Mouse (Mus musculus) limb, embryonic 12.5 days (tissue): ENCODE measurements around the gene Ak5. TPM values are rescaled to one million over a fixed set of nuclear protein-coding genes. Genes with fewer than 3 reads are reported as not detected.

ENCODE experiments used
- ATAC-seq: fragments of 200-750 bp; cut with Nextera tagmentation; 2 replicates; pipeline ENCODE4 v1.8.0; 2017; ENCODE audit warnings: low read depth, moderate TSS enrichment; ENCODE audit not compliant: insufficient number of reproducible peaks, insufficient read depth, low FRiP score, low TSS enrichment
- H3K27ac ChIP-seq: fragments of 300-500 bp; sonication (generic); 2 replicates; pipeline ENCODE4 v1.5.1; 2016; ENCODE audit warnings: mild to moderate bottlenecking, moderate library complexity
- H3K27me3 ChIP-seq: fragments of 300-500 bp; sonication (generic); 2 replicates; pipeline ENCODE4 v1.6.1; 2016; ENCODE audit warnings: mild to moderate bottlenecking, moderate library complexity
- H3K36me3 ChIP-seq: fragments of 300-500 bp; sonication (generic); 2 replicates; pipeline ENCODE4 v1.6.1; 2016; ENCODE audit warnings: mild to moderate bottlenecking, moderate library complexity
- H3K4me1 ChIP-seq: fragments of 300-500 bp; sonication (generic); replicated peaks from 2 replicates; pipeline ENCODE4 v1.6.1; 2016
- H3K4me2 ChIP-seq: fragments of 300-500 bp; sonication (generic); 2 replicates; pipeline ENCODE4 v1.6.1; 2016; ENCODE audit warnings: mild to moderate bottlenecking, moderate library complexity
- H3K4me3 ChIP-seq: fragments of 300-500 bp; sonication (generic); replicated peaks from 2 replicates; pipeline ENCODE4 v1.5.1; 2016; ENCODE audit warnings: mild to moderate bottlenecking
- H3K9ac ChIP-seq: fragments of 300-500 bp; sonication (generic); replicated peaks from 2 replicates; pipeline ENCODE4 v1.6.1; 2016; ENCODE audit warnings: mild to moderate bottlenecking, moderate library complexity
- H3K9me3 ChIP-seq: fragments of 300-500 bp; sonication (generic); 2 replicates; pipeline ENCODE4 v1.6.1; 2016; ENCODE audit warnings: mild to moderate bottlenecking, moderate library complexity
- WGBS: fragments of 180-500 bp; shearing (Covaris S2); methylation state at CpG from one replicate; pipeline ENCODE4 v1.1.7; 2016; 5-methylcytosine and 5-hydroxymethylcytosine counted together
- polyA plus RNA-seq: library from polyadenylated mRNA; unstranded; fragments of >200 nt; fragmentation: Nextera tagmentation; extraction: Ambion mirVana; gene quantifications from 2 replicates; pipeline ENCODE4 v1.2.1, GENCODE M21; 2016

The Ak5 gene
- polyA plus RNA-seq, 1 experiment from 2014 or later = 1.7 TPM

DNA sequence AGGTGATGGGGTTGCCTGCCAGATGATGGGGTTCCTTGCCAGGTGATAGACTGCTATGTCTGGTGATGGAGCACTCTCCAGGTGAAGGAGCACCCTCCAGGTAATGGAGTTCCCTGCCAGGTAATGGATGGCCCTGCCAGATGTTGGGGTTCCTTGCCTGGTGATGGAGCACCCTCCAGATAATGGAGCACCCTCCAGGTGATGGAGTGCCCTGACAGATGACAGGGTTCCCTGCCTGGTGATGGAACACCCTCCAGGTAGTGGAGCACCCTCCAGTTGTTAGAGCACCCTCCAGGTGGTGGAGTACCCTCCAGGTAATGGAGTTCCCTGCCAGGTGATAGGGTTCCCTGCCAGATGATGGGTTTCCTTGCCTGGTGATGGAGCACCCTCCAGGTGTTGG lies 104.3 kb downstream of the Ak5 start:
- no peak overlapping the region for H3K9ac ChIP-seq
- no peak for ATAC-seq
- no peaks in the 10 kb centered on the region; the same call in 1 of the 2 replicates for H3K4me1 ChIP-seq
- H3K4me3 ChIP-seq = no peak overlapping the region
- H3K36me3 ChIP-seq = no peaks in the 10 kb centered on the region
- H3K9me3 ChIP-seq = no peaks in the 10 kb centered on the region
- no peak overlapping the region for H3K4me2 ChIP-seq
- no peaks in the 10 kb centered on the region for H3K27me3 ChIP-seq
- H3K27ac ChIP-seq = no peak overlapping the region

DNA sequence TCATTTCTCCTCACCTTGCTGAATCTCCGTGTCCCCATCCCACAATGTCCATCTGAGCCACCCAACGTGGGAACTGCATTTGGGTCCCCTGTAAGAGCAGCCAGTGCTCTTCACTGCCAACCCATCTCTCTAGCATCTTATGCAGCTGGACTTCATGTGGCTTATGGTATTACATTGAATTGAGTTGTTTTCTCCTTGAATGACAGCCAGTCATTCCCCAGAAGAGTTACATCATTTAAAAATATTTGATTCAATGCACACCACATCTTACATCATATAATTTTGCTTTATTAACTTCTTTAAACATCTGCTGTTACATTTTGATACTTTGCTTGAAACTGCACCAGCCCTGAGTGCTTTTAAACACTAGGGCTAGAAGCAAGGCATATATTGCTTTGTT lies 106.5 kb downstream of the Ak5 start:
- Histone ChIP-seq H3K27ac (no peak overlapping the region), H3K4me2 (no peak overlapping the region), H3K9me3 (no peaks in the 10 kb centered on the region), H3K9ac (no peak overlapping the region), H3K4me1 (no peaks in the 10 kb centered on the region), H3K36me3 (no peaks in the 10 kb centered on the region), H3K4me3 (no peak overlapping the region), H3K27me3 (no peaks in the 10 kb centered on the region)
- ATAC-seq = no peak
- WGBS = 80% methylated on average over 2 of the region's 2 CpGs

DNA sequence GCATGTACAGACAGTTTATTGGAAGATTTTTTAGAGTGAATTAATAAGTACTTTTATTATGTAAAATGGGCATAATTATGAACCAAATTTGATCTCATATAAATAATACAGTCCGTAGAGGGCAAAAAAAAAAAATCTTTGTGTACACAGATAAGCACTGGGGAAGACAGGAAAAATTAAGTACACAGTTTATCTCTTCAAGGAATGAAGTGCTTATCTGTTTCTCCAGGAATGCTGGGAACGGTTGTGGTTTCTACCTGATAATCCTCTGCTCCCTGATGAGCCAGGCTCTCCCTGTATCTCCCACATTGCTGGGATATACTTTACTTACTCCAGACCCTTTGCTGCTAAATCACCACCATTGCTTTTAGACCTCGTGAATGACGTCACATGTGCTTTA lies 108.9 kb downstream of the Ak5 start:
- H3K9me3 ChIP-seq = no peaks in the 10 kb centered on the region
- no peaks in the 10 kb centered on the region for H3K27me3 ChIP-seq
- no peak overlapping the region for H3K4me2 ChIP-seq
- ATAC-seq = no peak
- no peak overlapping the region for H3K27ac ChIP-seq
- no peak overlapping the region for H3K4me3 ChIP-seq
- H3K9ac ChIP-seq = no peak overlapping the region
- H3K36me3 ChIP-seq = no peaks in the 10 kb centered on the region
- WGBS = 74% methylated on average over 4 of the region's 4 CpGs
- H3K4me1 ChIP-seq = no peaks in the 10 kb centered on the region

DNA sequence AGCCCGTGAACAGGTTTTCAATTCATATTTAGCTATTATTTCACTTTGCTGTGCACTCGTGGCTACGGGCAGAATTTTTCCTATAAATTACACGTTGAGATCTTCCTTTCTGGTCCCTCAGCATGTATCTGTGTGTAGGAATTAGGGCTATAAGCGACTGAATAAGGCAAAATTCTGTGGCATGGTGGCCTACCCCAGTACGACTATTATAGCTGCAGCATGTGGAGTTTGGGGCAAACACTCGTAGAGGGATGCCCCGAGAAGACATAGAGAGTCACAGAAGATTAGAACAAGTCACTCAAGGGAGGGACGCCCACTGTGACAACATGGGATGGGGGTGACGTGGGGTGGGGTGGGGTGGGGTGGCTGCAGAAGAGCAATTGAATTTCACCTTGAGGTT lies 110.1 kb downstream of the Ak5 start:
- ATAC-seq = no peak
- H3K4me2 ChIP-seq = no peak overlapping the region
- WGBS = 55% methylated on average over 10 of the region's 10 CpGs
- H3K27ac ChIP-seq = no peak overlapping the region
- H3K9me3 ChIP-seq = no peaks in the 10 kb centered on the region
- H3K4me1 ChIP-seq = no peaks in the 10 kb centered on the region
- H3K4me3 ChIP-seq = no peak overlapping the region
- H3K36me3 ChIP-seq = no peaks in the 10 kb centered on the region
- no peaks in the 10 kb centered on the region for H3K27me3 ChIP-seq
- no peak overlapping the region for H3K9ac ChIP-seq

DNA sequence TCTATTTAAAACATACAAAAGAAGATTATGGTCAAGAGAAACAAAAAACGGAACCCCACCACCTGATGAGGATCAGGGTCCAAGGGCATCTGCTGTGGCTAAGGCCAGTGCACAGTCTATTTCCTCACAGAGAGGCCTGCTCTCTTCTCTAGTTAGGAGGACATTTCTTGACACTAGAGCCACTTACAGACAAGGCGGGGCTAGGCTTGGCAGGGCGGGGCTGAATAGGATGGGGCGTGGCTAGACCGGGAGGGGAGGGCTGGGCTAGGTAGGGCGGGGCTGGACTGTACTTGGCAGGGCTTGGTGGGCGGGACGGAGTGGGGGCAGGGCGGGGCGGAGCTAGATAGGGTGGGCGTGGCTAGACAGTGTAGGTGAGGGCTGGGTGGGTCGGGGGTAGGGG lies 110.5 kb downstream of the Ak5 start:
- 39% methylated on average over 9 of the region's 12 CpGs for WGBS
- H3K36me3 ChIP-seq = no peaks in the 10 kb centered on the region
- no peak overlapping the region for H3K4me3 ChIP-seq
- H3K4me2 ChIP-seq = no peak overlapping the region
- ATAC-seq = no peak
- no peak overlapping the region for H3K27ac ChIP-seq
- H3K9me3 ChIP-seq = no peaks in the 10 kb centered on the region
- H3K27me3 ChIP-seq = no peaks in the 10 kb centered on the region
- H3K4me1 ChIP-seq = no peaks in the 10 kb centered on the region
- no peak overlapping the region for H3K9ac ChIP-seq

DNA sequence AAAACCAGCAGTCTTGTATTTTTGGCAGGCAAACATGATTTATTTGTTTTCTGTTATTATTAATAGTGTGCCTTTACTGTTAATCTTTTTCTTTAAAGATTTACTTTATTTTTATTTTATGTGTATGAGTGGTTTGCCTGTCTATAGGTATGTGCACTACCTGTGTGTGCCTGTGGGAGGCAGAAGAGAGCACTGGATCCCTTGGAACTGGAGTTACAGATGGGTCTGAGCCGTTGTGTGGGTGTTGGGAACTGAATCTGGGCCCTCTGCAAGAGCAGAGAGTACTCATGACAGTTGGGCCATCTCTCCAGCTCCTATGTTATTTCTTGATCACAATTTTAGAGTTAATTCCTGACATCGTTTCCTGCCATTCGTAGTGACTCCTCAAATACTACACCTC lies 111.2 kb downstream of the Ak5 start:
- H3K4me1 ChIP-seq = no peaks in the 10 kb centered on the region
- H3K9me3 ChIP-seq = no peaks in the 10 kb centered on the region
- H3K36me3 ChIP-seq = no peaks in the 10 kb centered on the region
- H3K9ac ChIP-seq = no peak overlapping the region
- H3K27ac ChIP-seq = no peak overlapping the region
- H3K4me2 ChIP-seq = no peak overlapping the region
- no peak overlapping the region for H3K4me3 ChIP-seq
- 86% methylated on average over 3 of the region's 3 CpGs for WGBS
- no peak for ATAC-seq
- no peaks in the 10 kb centered on the region for H3K27me3 ChIP-seq

DNA sequence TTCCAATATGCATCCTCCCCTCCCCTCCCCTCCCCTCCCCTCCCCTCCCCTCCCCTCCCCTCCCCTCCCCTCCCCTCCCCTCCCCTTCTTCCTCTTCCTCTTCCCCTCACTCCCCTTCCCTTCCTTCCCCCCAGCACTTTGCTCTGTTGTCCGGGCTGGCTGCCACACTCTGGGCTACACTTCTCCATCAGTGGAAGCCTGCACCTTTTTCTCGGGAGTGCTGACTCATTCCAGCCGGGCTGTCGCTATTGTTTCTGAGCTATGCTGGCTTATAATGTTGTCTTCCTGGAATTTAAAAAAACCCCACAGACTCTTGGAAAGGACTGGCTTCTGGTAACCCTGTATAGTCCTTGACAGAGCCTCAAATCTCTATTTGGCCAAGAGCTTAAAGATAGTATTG lies 111.7 kb downstream of the Ak5 start:
- Histone ChIP-seq H3K4me1 (no peaks in the 10 kb centered on the region), H3K4me2 (no peak overlapping the region), H3K4me3 (no peak overlapping the region), H3K9ac (no peak overlapping the region), H3K9me3 (no peaks in the 10 kb centered on the region), H3K27me3 (no peaks in the 10 kb centered on the region), H3K27ac (no peak overlapping the region), H3K36me3 (no peaks in the 10 kb centered on the region)
- no peak for ATAC-seq
- WGBS = 78% methylated on average over 3 of the region's 4 CpGs

DNA sequence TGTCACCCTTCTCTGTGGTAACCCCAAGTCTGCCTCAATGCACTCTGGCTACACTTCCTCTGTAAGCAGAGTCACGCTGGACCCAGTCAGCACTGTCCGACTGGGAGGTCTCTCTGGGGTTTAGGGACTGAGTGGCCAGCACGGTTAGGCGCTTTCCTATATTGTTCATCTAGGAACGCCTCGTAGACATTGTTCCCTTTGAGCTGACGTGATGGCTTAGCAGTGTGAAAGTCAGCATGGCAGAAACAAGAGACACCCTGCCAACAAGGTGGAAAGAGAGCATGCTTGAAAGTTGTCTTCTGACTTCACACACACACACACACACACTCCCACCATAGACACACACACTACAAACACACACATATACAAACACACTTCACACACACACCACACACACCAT lies 112.9 kb downstream of the Ak5 start:
- WGBS = 72% methylated on average over 7 of the region's 7 CpGs
- H3K36me3 ChIP-seq = no peaks in the 10 kb centered on the region
- H3K4me3 ChIP-seq = no peak overlapping the region
- no peak overlapping the region for H3K4me2 ChIP-seq
- ATAC-seq = no peak
- H3K27ac ChIP-seq = no peak overlapping the region
- no peak overlapping the region for H3K9ac ChIP-seq
- H3K9me3 ChIP-seq = no peaks in the 10 kb centered on the region
- H3K4me1 ChIP-seq = no peaks in the 10 kb centered on the region
- no peaks in the 10 kb centered on the region for H3K27me3 ChIP-seq

DNA sequence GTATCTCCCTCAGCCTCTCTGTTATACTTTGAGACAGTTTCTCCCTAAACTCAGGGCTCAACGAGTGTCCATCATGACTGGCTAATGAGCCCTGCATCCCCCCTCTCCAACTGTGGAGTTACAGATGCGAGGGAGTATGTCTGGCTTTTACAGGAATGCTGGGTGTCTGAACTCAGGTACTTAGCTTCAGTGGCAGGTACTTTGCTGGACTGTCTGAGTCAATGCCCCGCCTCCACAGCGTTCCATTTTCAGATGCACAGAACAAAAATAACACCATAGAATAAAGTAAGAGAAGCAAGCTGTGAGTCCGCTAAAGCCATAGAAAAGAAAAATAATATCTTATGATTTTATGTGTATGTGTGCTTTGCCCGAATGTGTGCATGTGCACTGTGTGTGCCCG lies 113.8 kb downstream of the Ak5 start:
- WGBS = 87% methylated on average over 7 of the region's 7 CpGs
- H3K36me3 ChIP-seq = no peaks in the 10 kb centered on the region
- ATAC-seq = no peak
- no peak overlapping the region for H3K4me3 ChIP-seq
- no peaks in the 10 kb centered on the region for H3K9me3 ChIP-seq
- H3K4me2 ChIP-seq = no peak overlapping the region
- no peaks in the 10 kb centered on the region for H3K27me3 ChIP-seq
- H3K9ac ChIP-seq = no peak overlapping the region
- no peak overlapping the region for H3K27ac ChIP-seq
- no peaks in the 10 kb centered on the region for H3K4me1 ChIP-seq

DNA sequence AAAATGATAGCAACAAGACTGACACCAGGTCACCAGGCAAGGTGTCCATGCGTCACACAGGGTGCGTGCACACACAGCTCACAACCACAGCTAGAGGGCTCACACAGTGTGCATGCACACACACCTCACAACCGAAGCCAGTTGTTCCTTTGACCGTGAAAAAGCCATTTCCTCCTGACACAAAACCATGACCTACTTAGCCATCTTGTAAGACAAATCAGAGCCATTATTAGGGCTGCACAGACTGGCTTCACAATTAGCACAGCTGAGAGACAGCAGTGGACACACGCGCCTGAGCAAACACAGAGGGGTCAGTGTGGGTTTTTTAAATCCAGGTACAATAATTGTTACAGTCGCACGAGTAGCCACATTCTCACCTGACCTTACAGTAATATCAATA lies 115.5 kb downstream of the Ak5 start:
- no peaks in the 10 kb centered on the region for H3K27me3 ChIP-seq
- ATAC-seq = no peak
- no peak overlapping the region for H3K4me3 ChIP-seq
- WGBS = 91% methylated on average over 8 of the region's 8 CpGs
- H3K4me1 ChIP-seq = no peaks in the 10 kb centered on the region
- no peak overlapping the region for H3K9ac ChIP-seq
- no peak overlapping the region for H3K4me2 ChIP-seq
- no peak overlapping the region for H3K27ac ChIP-seq
- H3K9me3 ChIP-seq = no peaks in the 10 kb centered on the region
- H3K36me3 ChIP-seq = no peaks in the 10 kb centered on the region

DNA sequence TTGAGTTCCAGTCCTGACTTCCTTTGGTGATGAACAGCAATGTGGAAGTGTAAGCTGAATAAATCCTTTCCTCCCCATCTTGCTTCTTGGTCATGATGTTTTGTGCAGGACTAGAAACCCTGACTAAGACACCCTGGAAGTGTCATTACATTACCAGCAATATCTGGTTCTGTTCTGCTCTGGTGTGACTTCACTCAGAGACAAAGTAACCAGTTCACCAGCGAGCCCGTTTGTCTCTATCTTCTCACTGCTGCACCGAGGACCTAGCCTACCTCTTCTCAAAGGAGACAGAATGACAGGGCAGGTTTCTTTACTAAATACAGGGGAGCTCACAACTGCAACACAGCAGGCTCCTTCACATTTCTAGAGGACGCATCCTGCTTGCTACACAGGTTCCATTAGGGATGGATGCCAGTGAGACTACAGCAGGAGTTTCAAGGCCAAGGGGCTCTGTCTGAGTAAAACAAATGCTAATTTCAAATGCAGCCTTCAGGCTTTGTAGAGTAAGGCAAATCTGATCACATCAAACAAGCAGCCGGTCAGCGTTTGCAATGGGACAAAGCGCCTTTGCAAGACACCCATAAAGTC lies 117.5 kb downstream of the Ak5 start:
- no peaks in the 10 kb centered on the region for H3K36me3 ChIP-seq
- no peak overlapping the region for H3K4me3 ChIP-seq
- H3K4me1 ChIP-seq = no peaks in the 10 kb centered on the region
- ATAC-seq = no peak
- no peak overlapping the region for H3K27ac ChIP-seq
- no peaks in the 10 kb centered on the region for H3K9me3 ChIP-seq
- no peaks in the 10 kb centered on the region for H3K27me3 ChIP-seq
- no peak overlapping the region for H3K9ac ChIP-seq
- no peak overlapping the region for H3K4me2 ChIP-seq
- WGBS = 85% methylated on average over 7 of the region's 7 CpGs

DNA sequence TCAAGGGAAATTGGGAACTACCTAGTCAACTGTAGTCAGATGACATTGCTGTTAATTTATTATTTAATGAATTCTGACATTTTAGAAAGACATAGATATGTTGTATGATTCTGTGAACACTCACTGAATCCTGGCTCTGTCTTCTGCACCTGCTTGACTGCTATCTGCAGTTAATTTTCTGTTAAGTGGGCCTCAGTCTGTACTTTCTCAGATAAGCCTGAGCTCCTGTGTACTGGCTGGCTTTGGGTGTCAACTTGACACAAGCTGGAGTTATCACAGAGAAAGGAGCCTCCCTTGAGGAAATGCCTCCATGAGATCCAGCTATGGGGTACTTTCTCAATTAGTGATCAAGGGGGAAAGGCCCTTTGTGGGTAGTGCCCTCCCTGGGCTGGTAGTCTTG lies 118.1 kb downstream of the Ak5 start:
- Histone ChIP-seq H3K27ac (no peak overlapping the region), H3K4me3 (no peak overlapping the region), H3K4me2 (no peak overlapping the region), H3K36me3 (no peaks in the 10 kb centered on the region), H3K9ac (no peak overlapping the region), H3K27me3 (no peaks in the 10 kb centered on the region), H3K9me3 (no peaks in the 10 kb centered on the region), H3K4me1 (no peaks in the 10 kb centered on the region)
- no peak for ATAC-seq
